Mouse (Mus musculus) mouse trophoblast stem cell (cell line): ENCODE data around the gene Scube3.

ENCODE experiments used
- in situ Hi-C, 2 experiments: fragments of 300-500 bp; cut with MseI, MboI; formaldehyde crosslinking; loops; 2 replicates in 1 of 2; 3 replicates in 1 of 2; pipeline ENCODE4 v1.15.1; 2025

Scube3 gene

DNA sequence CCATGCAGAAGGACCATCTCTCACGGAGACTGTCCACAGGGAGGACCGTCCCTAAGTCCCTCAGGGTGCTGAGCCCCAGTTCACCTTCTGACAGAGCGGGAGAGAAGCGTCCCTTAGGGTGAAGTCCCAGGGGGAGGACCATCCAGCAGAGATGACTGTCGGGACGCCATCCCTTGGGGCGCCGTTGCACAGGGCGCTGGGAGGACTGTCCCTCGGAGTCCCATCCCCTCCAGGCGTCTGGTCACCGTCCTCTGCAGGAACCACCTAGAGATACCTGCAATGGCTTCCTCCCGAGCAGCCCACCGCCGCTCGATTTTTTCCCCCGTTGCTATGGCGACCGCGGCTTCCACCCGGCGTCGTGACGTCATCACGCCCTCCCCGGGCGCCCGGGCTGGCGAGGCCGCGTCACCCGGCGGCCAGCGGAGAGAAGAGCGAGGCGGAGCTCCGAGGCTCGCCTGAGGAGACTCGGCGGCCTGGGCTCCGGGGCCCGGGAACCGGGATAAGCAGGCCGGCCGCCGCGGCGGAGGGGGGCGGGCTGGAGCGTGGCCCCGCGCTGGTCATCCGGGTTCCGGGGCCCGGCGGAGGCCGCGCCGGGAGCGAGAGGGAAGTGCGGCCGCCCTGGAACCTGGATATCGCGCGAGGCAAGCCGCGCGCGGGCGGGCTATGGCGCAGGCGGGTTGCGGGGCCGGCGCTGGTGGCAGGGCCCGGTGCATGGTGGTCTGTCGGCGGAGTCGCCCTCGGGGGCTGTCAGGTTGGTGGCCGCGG, 35.0 kb downstream of the Scube3 start, which contains the start of gene Zfp523:
Gene Zfp523 (plus strand): TSS at position 355 of the 765 bp plus-strand sequence.
- in situ Hi-C loops, result no loop called here

GRCm38 (mm10) chr17:28177540-28178046, 35.7 kb downstream of the Scube3 start:
- in situ Hi-C loops, result no loop called here

- in situ Hi-C loops, result no loop called here
These were observed 38.4 kb downstream of the Scube3 start for GRCm38 (mm10) chr17:28180331-28180730.

DNA sequence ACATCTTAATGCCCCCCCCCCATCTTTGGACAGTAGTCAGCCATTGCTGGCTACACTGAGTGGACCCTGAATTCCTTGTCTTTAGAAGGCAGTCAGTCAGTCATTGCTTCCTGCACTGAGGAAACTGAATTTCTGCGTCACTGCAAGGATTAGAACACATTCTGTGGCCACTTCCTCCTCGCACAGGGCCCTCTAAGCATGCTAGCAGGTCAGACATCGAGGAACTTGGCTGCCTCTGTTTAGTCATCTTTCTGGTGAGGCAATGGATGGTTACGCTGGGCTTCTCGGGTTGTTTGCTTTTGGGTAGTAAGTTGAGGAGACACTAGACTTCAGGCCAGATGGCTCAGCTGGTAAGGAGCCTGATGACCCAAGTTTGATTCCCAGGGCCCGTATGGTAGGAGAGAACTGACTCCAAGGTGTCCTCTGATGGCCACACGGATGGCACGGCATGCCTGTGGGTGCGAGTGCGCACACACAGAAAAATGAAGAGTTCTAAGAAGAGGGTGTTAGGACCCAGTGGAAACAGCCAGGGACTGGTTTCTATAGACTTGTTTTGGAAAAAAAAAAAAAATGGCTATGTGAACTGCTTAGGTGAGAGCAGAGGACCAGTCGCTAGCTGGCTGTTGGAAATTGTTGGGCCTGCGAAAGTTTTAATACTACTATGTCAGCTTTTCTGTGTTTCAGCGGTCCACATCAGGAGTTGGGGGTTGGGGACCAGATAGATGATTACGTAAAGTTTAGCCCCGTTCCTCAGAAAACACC, 39.0 kb downstream of the Scube3 start:
- in situ Hi-C loops, result no loop called here

DNA sequence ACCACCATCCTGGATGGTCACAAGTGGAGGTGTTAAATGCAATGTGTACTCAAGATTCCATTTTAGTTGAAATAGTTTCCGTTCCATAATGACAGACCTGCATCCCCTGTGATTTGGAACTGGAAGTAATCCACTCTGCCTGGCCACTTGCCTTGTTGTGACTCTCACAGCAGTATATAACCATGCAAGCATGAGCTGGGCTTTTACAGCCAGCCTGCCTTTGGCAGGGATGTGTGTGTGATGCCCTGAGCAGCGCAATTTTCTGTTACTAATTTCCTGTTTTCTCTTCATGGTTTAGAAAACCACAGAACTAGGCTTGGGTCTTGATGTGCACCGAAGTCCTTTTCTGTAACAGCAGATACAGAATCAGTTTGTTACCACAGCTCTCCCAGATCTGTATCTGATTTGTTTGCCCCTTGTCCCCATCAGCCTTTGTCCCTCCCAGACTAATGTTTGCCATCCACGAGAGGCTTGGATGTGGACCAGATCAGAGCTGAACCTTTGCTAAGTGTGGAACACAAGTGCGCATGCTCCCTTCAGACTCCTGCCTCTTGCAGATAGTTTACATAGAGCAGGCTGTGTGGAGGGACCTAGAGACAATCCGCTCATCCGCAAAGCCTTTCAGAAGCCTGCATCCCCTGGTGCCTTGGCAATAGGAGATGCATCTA, 43.2 kb downstream of the Scube3 start:
- in situ Hi-C loops, result no loop called here

DNA sequence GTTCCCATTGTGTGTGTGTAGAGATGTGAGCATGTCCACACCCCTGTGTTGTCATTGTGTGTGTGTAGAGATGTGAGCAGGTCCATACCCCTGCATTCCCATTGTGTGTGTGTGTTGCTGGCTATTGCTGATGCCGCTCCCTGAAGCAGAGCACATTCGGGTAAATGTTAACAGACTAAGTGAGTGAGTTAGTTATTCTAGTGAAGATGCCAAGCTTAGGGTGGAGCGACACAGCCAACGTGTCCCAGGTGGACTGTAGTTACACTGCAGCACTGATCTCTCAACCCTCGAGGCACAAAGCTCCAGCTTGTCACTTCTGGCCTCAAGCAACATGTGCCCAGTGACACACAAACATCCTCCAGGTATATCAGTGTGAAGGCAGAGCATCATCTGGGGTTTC, 46.4 kb downstream of the Scube3 start:
- in situ Hi-C loops, result no loop called here

DNA sequence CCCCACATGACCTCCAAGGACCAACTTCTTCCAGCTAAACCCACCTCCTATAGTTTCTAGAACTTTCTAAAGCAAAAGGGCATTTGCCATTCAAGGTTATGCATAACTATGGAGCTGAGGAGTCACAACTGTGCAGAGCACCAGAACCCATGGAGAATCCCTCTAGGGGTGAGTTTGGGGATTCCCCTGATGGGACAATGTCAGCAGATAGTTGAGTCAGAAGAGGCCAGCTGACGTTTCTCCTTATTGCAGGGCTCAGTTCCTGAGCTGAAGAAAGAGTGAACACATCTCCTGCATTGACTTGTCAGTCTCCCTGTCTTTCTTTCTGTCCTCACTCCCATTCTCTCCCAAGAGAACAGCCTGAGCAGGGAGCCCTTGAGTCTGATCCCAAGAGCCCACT, 50.8 kb downstream of the Scube3 start:
- in situ Hi-C loops, result no loop called here

- in situ Hi-C loops, result no loop called here
These were observed 51.6 kb downstream of the Scube3 start for GRCm38 (mm10) chr17:28193559-28193958.

DNA sequence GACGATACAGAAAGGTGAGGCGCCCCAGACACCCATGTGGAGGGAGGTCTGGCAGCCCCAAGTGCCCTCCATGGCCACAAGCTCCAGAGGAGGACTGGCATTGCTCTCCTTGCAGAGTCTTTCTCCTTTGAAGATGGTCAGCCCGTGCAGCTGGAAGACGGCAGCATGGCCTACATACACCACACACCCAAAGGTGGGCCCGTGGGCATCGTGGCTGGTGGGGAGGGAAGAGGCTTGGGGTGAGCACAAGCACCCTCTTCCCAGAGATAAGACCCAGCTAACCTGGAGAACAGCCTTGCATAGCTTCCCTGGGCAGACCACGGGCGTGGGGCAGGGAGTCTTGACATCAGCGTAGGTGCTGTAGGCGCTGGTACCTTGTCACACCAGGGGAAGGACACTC, 53.1 kb downstream of the Scube3 start:
- in situ Hi-C loops, result no loop called here

DNA sequence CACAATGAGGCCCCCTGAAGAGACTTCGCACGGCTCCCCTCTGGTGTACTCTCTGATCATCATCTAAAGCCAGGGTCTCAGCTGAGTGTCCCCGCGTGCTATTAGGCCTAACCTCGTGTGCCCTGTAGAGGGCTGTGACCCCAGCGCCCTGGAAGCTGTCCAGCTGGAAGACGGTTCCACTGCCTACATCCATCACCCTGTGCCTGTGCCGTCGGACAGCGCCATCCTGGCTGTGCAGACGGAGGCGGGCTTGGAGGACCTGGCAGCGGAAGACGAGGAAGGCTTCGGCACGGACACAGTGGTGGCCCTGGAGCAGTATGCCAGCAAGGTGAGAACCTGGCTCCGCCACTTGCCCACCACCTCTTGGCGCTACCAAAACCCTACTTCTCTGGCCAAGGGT, 55.7 kb downstream of the Scube3 start:
- in situ Hi-C loops, result no loop called here

- in situ Hi-C loops, result no loop called here
These were observed 60.0 kb downstream of the Scube3 start for GRCm38 (mm10) chr17:28201982-28202381.

DNA sequence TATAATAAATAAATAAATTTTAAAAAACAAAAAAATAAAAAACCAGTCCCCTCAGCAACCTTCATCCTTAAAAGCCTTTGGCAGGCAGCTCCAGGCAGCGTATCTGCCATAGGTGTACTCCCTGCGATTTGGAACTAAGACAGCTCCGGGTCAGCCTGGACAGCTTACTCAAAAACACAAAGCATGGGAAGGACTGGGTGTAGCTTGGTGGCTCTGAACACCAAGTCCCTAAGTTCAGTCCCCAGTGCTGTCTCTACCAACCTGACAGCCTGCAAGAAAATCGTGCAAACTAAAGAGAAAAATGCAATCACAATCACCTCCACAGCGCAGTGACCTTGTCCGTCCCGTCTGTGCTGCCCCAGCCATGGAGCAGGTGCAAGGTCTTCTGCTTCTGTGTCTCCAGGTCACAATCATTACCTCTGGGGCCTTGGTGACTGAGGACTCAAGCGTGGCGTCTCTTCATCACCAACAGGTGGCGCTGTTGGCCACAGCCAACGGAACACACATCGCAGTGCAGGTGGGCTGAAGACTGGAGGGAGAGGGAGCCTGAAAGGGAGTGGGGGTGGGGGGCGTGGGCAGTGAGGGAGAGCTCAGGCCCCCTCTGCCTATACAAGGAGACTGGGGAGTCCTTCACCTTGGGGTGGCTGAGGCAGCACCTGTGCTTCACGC, 62.2 kb downstream of the Scube3 start:
- in situ Hi-C loops, result no loop called here

GRCm38 (mm10) chr17:28205443-28205842, 63.5 kb downstream of the Scube3 start:
- in situ Hi-C loops, result no loop called here

GRCm38 (mm10) chr17:28207092-28207491, 65.2 kb downstream of the Scube3 start:
- in situ Hi-C loops, result no loop called here

GRCm38 (mm10) chr17:28207591-28208313, 65.8 kb downstream of the Scube3 start, which contains the start of gene Def6:
Def6 (plus strand) TSS chr17:28207778.
- in situ Hi-C loops, result no loop called here

DNA sequence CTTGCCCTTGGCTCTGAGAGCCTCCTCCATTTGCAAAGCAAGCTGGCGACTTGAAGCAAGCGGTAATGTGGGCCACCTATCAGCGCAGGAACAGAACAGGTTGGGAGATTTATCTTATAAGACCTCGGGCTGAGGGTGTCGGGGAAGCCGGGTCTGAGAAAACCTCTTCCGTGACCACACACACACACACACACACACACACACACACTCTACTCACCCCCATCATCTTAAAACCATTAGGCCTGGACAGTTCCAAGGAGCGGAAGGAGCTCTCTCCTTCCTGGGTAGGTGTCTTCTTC, 66.3 kb downstream of the Scube3 start:
- in situ Hi-C loops, result no loop called here

GRCm38 (mm10) chr17:28209457-28210110, 67.6 kb downstream of the Scube3 start:
- in situ Hi-C loops, result no loop called here

GRCm38 (mm10) chr17:28211921-28212341, 70.0 kb downstream of the Scube3 start:
- in situ Hi-C loops, result no loop called here

GRCm38 (mm10) chr17:28212391-28212790, 70.5 kb downstream of the Scube3 start:
- in situ Hi-C loops, result no loop called here

- in situ Hi-C loops, result no loop called here
These were observed 71.3 kb downstream of the Scube3 start for GRCm38 (mm10) chr17:28213236-28213635.

GRCm38 (mm10) chr17:28216791-28217190, 74.8 kb downstream of the Scube3 start:
- in situ Hi-C loops, result no loop called here
